Comparison of ENCODE assay signal across 28 mouse cellular contexts in the genomic region with DNA sequence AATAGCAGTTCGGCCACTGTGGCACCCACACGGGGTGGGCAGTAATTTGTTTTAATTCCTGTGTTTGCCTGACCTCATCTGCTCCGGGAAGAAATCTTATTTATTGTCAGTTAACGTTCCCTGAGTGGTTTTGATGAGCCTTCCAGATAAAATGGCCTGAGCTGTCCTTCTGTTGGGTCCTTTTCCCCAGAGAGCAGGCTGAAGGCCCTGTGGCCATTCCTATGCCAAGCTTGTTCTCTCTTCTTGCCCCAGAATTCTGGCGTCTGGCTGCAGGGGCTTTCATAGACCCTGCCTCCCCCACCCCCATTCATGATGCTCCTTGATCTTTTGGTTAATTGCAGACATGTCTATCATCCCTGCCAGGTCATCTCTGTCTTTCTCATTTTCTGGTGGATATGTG.
DNase-seq lines count a peak whose midpoint lies in the region; ATAC-seq and TF ChIP-seq lines count a peak whose summit lies in the region.
"Had no signal": no experiment of that assay in that cellular context is flagged by ENCODE, and none has a peak within 500 bp of the region (broad histone marks: within the 10 kb centered on the region; RNA-seq: fewer than 3 reads in every experiment).

No protein-coding gene starts in this region.

- no peak overlapping the region for H3K4me2 ChIP-seq in hindbrain, embryonic 11.5 days (replicated peaks; ENCODE audit: low read depth, low read length)
- H3K4me2 ChIP-seq in hindbrain, postnatal 0 days (ENCODE audit: low read depth, low read length) = no peak overlapping the region
- no peak overlapping the region for H3K4me2 ChIP-seq in neural tube, embryonic 12.5 days (replicated peaks)
- H3K4me2 ChIP-seq: embryonic facial prominence, embryonic 13.5 days; forebrain, embryonic 12.5 days; forebrain, embryonic 15.5 days; heart, embryonic 12.5 days; heart, embryonic 15.5 days; hindbrain, embryonic 15.5 days; intestine, embryonic 15.5 days had no signal

- H3K27me3 ChIP-seq in hindbrain, embryonic 11.5 days (ENCODE audit: control insufficient read depth, insufficient read depth, low read length) = no peaks in the 10 kb centered on the region
- no peaks in the 10 kb centered on the region for H3K27me3 ChIP-seq in hindbrain, postnatal 0 days (ENCODE audit: insufficient read depth, low read length)
- no peaks in the 10 kb centered on the region for H3K27me3 ChIP-seq in neural tube, embryonic 12.5 days (replicated peaks)
- H3K27me3 ChIP-seq: embryonic facial prominence, embryonic 13.5 days; forebrain, embryonic 12.5 days; forebrain, embryonic 15.5 days; heart, embryonic 12.5 days; heart, embryonic 15.5 days; hindbrain, embryonic 15.5 days; intestine, embryonic 15.5 days; Patski had no signal

- DNase-seq in hindbrain, embryonic 11.5 days (ENCODE audit: low spot score) = no peak
- DNase-seq in hindbrain, postnatal 0 days (ENCODE audit: low spot score) = no peak
- DNase-seq in layer of hippocampus, adult 2 months (ENCODE audit: low spot score in 2 of 2) = no peak
- DNase-seq in layer of hippocampus, postnatal 14 days (ENCODE audit: low spot score in 2 of 2) = no peak
- DNase-seq in neural tube, embryonic 10.5 days (ENCODE audit: extremely low spot score, low spot score) = no peak
- DNase-seq: adrenal gland, postnatal 10 days; adrenal gland, postnatal 36 days; B cell, adult 2 months; cerebellum, adult 18-20 months; cerebellum, adult 9-10 months; cerebellum, postnatal 36 days; embryo, embryonic 11 days; gastrocnemius, postnatal 25 days; heart, adult 18-20 months; heart, postnatal 10 days; heart, postnatal 36 days had no signal

- peak overlapping the region; percentile 11 for H3K27ac ChIP-seq in hindbrain, embryonic 11.5 days (ENCODE audit: low read depth, low read length)
- no peak overlapping the region for H3K27ac ChIP-seq in hindbrain, postnatal 0 days
- H3K27ac ChIP-seq in layer of hippocampus, adult 2 months = peak overlapping the region; percentile 7; the same call in 1 of the 2 replicates
- 0 out of 2 replicates have a peak overlapping the region, but pooled peaks have one; percentile 9 for H3K27ac ChIP-seq in neural tube, embryonic 12.5 days
- H3K27ac ChIP-seq: embryonic facial prominence, embryonic 10.5 days; embryonic facial prominence, embryonic 13.5 days; forebrain, embryonic 12.5 days; forebrain, embryonic 15.5 days; heart, embryonic 15.5 days; hindbrain, embryonic 15.5 days; intestine, embryonic 15.5 days had no signal

- no peaks in the 10 kb centered on the region for H3K36me3 ChIP-seq in hindbrain, embryonic 11.5 days (ENCODE audit: control insufficient read depth, insufficient read depth, low read length)
- no peaks in the 10 kb centered on the region for H3K36me3 ChIP-seq in hindbrain, postnatal 0 days (ENCODE audit: insufficient read depth, low read length)
- no peaks in the 10 kb centered on the region for H3K36me3 ChIP-seq in neural tube, embryonic 12.5 days
- H3K36me3 ChIP-seq: embryonic facial prominence, embryonic 10.5 days; embryonic facial prominence, embryonic 13.5 days; forebrain, embryonic 12.5 days; forebrain, embryonic 15.5 days; G1E; heart, embryonic 12.5 days; heart, embryonic 15.5 days; hindbrain, embryonic 15.5 days; intestine, embryonic 15.5 days had no signal

- H3K9ac ChIP-seq in hindbrain, embryonic 11.5 days (ENCODE audit: low read depth, low read length) = no peak overlapping the region
- no peak overlapping the region for H3K9ac ChIP-seq in hindbrain, postnatal 0 days (replicated peaks; ENCODE audit: low read length)
- H3K9ac ChIP-seq in neural tube, embryonic 12.5 days = no peak overlapping the region
- H3K9ac ChIP-seq: embryonic facial prominence, embryonic 13.5 days; forebrain, embryonic 12.5 days; forebrain, embryonic 15.5 days; heart, embryonic 12.5 days; heart, embryonic 15.5 days; hindbrain, embryonic 15.5 days; intestine, embryonic 15.5 days had no signal

- H3K4me1 ChIP-seq in hindbrain, embryonic 11.5 days (replicated peaks; ENCODE audit: control insufficient read depth, insufficient read depth, low read length) = no peaks in the 10 kb centered on the region
- no peaks in the 10 kb centered on the region for H3K4me1 ChIP-seq in hindbrain, postnatal 0 days (ENCODE audit: insufficient read depth, low read length)
- H3K4me1 ChIP-seq in neural tube, embryonic 12.5 days = peaks cover 5% of the 10 kb centered on the region
- H3K4me1 ChIP-seq: embryonic facial prominence, embryonic 10.5 days; embryonic facial prominence, embryonic 13.5 days; forebrain, embryonic 15.5 days; heart, embryonic 15.5 days; intestine, embryonic 15.5 days had no signal

- no peak for ATAC-seq in hindbrain, embryonic 11.5 days (ENCODE audit: low FRiP score)
- ATAC-seq in hindbrain, postnatal 0 days = no peak
- no peak for ATAC-seq in neural tube, embryonic 12.5 days (ENCODE audit: low FRiP score, low read depth)
- ATAC-seq: forebrain, embryonic 15.5 days; intestine, embryonic 15.5 days; Patski had no signal

- 68% methylated on average over 5 of the region's 5 CpGs for WGBS in hindbrain, embryonic 11.5 days
- 45% methylated on average over 5 of the region's 5 CpGs for WGBS in hindbrain, postnatal 0 days
- WGBS in neural tube, embryonic 12.5 days = 45% methylated on average over 5 of the region's 5 CpGs

- no peak for TF ChIP-seq CTCF in hindbrain, postnatal 0 days (IDR thresholded peaks at IDR 0.05; ENCODE audit: low read depth)
- no peak for TF ChIP-seq CTCF in layer of hippocampus, adult 2 months (conservative IDR thresholded peaks at IDR 0.05)

- H3K4me3 ChIP-seq in hindbrain, embryonic 11.5 days (ENCODE audit: low read depth, low read length) = no peak overlapping the region
- H3K4me3 ChIP-seq in hindbrain, postnatal 0 days (ENCODE audit: low read length) = no peak overlapping the region
- H3K4me3 ChIP-seq in layer of hippocampus, adult 2 months = no peak overlapping the region
- no peak overlapping the region for H3K4me3 ChIP-seq in neural tube, embryonic 12.5 days
- H3K4me3 ChIP-seq: embryonic facial prominence, embryonic 10.5 days; embryonic facial prominence, embryonic 13.5 days; erythroblast, embryonic 14.5 days; forebrain, embryonic 12.5 days; forebrain, embryonic 15.5 days; heart, embryonic 12.5 days; heart, embryonic 15.5 days; hindbrain, embryonic 15.5 days; intestine, embryonic 15.5 days had no signal

- H3K9me3 ChIP-seq in hindbrain, embryonic 11.5 days (ENCODE audit: control insufficient read depth, low read length) = no peaks in the 10 kb centered on the region
- no peaks in the 10 kb centered on the region for H3K9me3 ChIP-seq in hindbrain, postnatal 0 days (ENCODE audit: low read length)
- H3K9me3 ChIP-seq in neural tube, embryonic 12.5 days = no peaks in the 10 kb centered on the region
- H3K9me3 ChIP-seq: embryonic facial prominence, embryonic 10.5 days; embryonic facial prominence, embryonic 13.5 days; forebrain, embryonic 12.5 days; forebrain, embryonic 15.5 days; G1E; heart, embryonic 12.5 days; heart, embryonic 15.5 days; hindbrain, embryonic 15.5 days; intestine, embryonic 15.5 days had no signal
